Mouse (Mus musculus): ENCODE measurements around the gene Uqcc1. TPM values are rescaled to one million over a fixed set of nuclear protein-coding genes. Genes with fewer than 3 reads are reported as not detected.

Uqcc1 gene
- polyA plus RNA-seq, 2 experiments = 17.4 to 25.6 TPM

GRCm38 (mm10) chr2:155817301-155818245 is 112.5 kb downstream of the Uqcc1 start:
- ATAC-seq (ENCODE audit: insufficient read depth) (no peak), DNase-seq (ENCODE audit: low read depth in 3 of 3, low spot score in 3 of 3) (no peak)
- no peak overlapping the region for H3K4me3 ChIP-seq (ENCODE audit: insufficient read depth in 1 of 2, low read depth in 2 of 2, low read length in 2 of 2)
- TF ChIP-seq EP300 (IDR thresholded peaks at IDR 0.05; ENCODE audit: low read depth) = no peak
- TF ChIP-seq CTCF (IDR thresholded peaks at IDR 0.05; ENCODE audit: low read depth) = no peak
- H3K27me3 ChIP-seq (ENCODE audit: control insufficient read depth, insufficient read depth, low read length) = no peaks in the 10 kb centered on the region
- H3K36me3 ChIP-seq (replicated peaks; ENCODE audit: control insufficient read depth, insufficient read depth, low read depth) = peaks cover 10% of the 10 kb centered on the region
- WGBS (ENCODE audit: insufficient replicate concordance) = 64% methylated on average over 10 of the region's 10 CpGs
- H3K9ac ChIP-seq (replicated peaks) = no peak overlapping the region
- H3K4me1 ChIP-seq (replicated peaks; ENCODE audit: control insufficient read depth in 2 of 2, insufficient read depth in 2 of 2, low read length in 1 of 2) = peaks cover 6 to 8% of the 10 kb centered on the region in 2 experiments
- H3K9me3 ChIP-seq (ENCODE audit: control insufficient read depth, low read length) = no peaks in the 10 kb centered on the region
- H3K27ac ChIP-seq = no peak overlapping the region
- H3K4me2 ChIP-seq (ENCODE audit: low read depth) = peak overlapping the region; percentile 99

GRCm38 (mm10) chr2:155816179-155816578 is 113.9 kb downstream of the Uqcc1 start:
- Histone ChIP-seq H3K27me3 (ENCODE audit: control insufficient read depth, insufficient read depth, low read length) (no peaks in the 10 kb centered on the region), H3K36me3 (replicated peaks; ENCODE audit: control insufficient read depth, insufficient read depth, low read depth) (0 out of 2 replicates have a peak, but pooled peaks cover 3% of the 10 kb centered on the region), H3K4me2 (ENCODE audit: low read depth) (no peak overlapping the region), H3K27ac (no peak overlapping the region), H3K9me3 (ENCODE audit: control insufficient read depth, low read length) (no peaks in the 10 kb centered on the region), H3K4me3 (ENCODE audit: insufficient read depth in 1 of 2, low read depth in 2 of 2, low read length in 2 of 2) (no peak overlapping the region), H3K9ac (replicated peaks) (no peak overlapping the region), H3K4me1 (replicated peaks; ENCODE audit: control insufficient read depth in 2 of 2, insufficient read depth in 2 of 2, low read length in 1 of 2) (peaks cover 6 to 8% of the 10 kb centered on the region in 2 experiments)
- TF ChIP-seq CTCF (IDR thresholded peaks at IDR 0.05; ENCODE audit: low read depth) = no peak
- TF ChIP-seq EP300 (IDR thresholded peaks at IDR 0.05; ENCODE audit: low read depth) = no peak
- WGBS (ENCODE audit: insufficient replicate concordance) = 86% methylated on average over 1 of the region's 1 CpGs
- no peak for ATAC-seq (ENCODE audit: insufficient read depth)
- DNase-seq (ENCODE audit: low read depth in 3 of 3, low spot score in 3 of 3) = no peak

GRCm38 (mm10) chr2:155814829-155815228 is 115.3 kb downstream of the Uqcc1 start:
- ATAC-seq (ENCODE audit: insufficient read depth) = no peak
- no peaks in the 10 kb centered on the region for H3K9me3 ChIP-seq (ENCODE audit: control insufficient read depth, low read length)
- no peak overlapping the region for H3K27ac ChIP-seq
- no peak overlapping the region for H3K4me3 ChIP-seq (ENCODE audit: insufficient read depth in 1 of 2, low read depth in 2 of 2, low read length in 2 of 2)
- DNase-seq (ENCODE audit: low read depth in 3 of 3, low spot score in 3 of 3) = peak in 1 of 3 experiments; percentile 13
- no peaks in the 10 kb centered on the region for H3K27me3 ChIP-seq (ENCODE audit: control insufficient read depth, insufficient read depth, low read length)
- TF ChIP-seq EP300 (IDR thresholded peaks at IDR 0.05; ENCODE audit: low read depth) (no peak), CTCF (IDR thresholded peaks at IDR 0.05; ENCODE audit: low read depth) (no peak)
- whole genome bisulfite sequencing (ENCODE audit: insufficient replicate concordance) = 24% methylated on average over 5 of the region's 5 CpGs
- no peak overlapping the region for H3K9ac ChIP-seq (replicated peaks)
- H3K4me1 ChIP-seq (replicated peaks; ENCODE audit: control insufficient read depth in 2 of 2, insufficient read depth in 2 of 2, low read length in 1 of 2) = peaks cover 6 to 8% of the 10 kb centered on the region in 2 experiments
- H3K36me3 ChIP-seq (replicated peaks; ENCODE audit: control insufficient read depth, insufficient read depth, low read depth) = no peaks in the 10 kb centered on the region
- H3K4me2 ChIP-seq (ENCODE audit: low read depth) = no peak overlapping the region

- H3K36me3 ChIP-seq (replicated peaks; ENCODE audit: control insufficient read depth, insufficient read depth, low read depth) = no peaks in the 10 kb centered on the region
- no peak for DNase-seq (ENCODE audit: low read depth in 3 of 3, low spot score in 3 of 3)
- H3K27me3 ChIP-seq (ENCODE audit: control insufficient read depth, insufficient read depth, low read length) = no peaks in the 10 kb centered on the region
- no peak for ATAC-seq (ENCODE audit: insufficient read depth)
- WGBS (ENCODE audit: insufficient replicate concordance) = 59% methylated on average over 4 of the region's 4 CpGs
- H3K9me3 ChIP-seq (ENCODE audit: control insufficient read depth, low read length) = no peaks in the 10 kb centered on the region
- TF ChIP-seq CTCF (IDR thresholded peaks at IDR 0.05; ENCODE audit: low read depth) (no peak), EP300 (IDR thresholded peaks at IDR 0.05; ENCODE audit: low read depth) (no peak)
- no peak overlapping the region for H3K9ac ChIP-seq (replicated peaks)
- H3K4me2 ChIP-seq (ENCODE audit: low read depth) = no peak overlapping the region
- no peak overlapping the region for H3K27ac ChIP-seq
- no peak overlapping the region for H3K4me3 ChIP-seq (ENCODE audit: insufficient read depth in 1 of 2, low read depth in 2 of 2, low read length in 2 of 2)
- no peaks in the 10 kb centered on the region for H3K4me1 ChIP-seq (replicated peaks; ENCODE audit: control insufficient read depth in 2 of 2, insufficient read depth in 2 of 2, low read length in 1 of 2)
These were observed 117.5 kb downstream of the Uqcc1 start for GRCm38 (mm10) chr2:155812637-155813036.

- peak; percentile 42 to 60 (median 45) for DNase-seq (ENCODE audit: low read depth in 3 of 3, low spot score in 3 of 3)
- H3K9me3 ChIP-seq (ENCODE audit: control insufficient read depth, low read length) = no peaks in the 10 kb centered on the region
- no peak overlapping the region for H3K9ac ChIP-seq (replicated peaks)
- H3K4me2 ChIP-seq (ENCODE audit: low read depth) = no peak overlapping the region
- WGBS (ENCODE audit: insufficient replicate concordance) = 38% methylated on average over 16 of the region's 16 CpGs
- no peaks in the 10 kb centered on the region for H3K27me3 ChIP-seq (ENCODE audit: control insufficient read depth, insufficient read depth, low read length)
- H3K27ac ChIP-seq = no peak overlapping the region
- no peaks in the 10 kb centered on the region for H3K36me3 ChIP-seq (replicated peaks; ENCODE audit: control insufficient read depth, insufficient read depth, low read depth)
- TF ChIP-seq EP300 (IDR thresholded peaks at IDR 0.05; ENCODE audit: low read depth) (no peak), CTCF (IDR thresholded peaks at IDR 0.05; ENCODE audit: low read depth) (peak; percentile 97)
- no peak for ATAC-seq (ENCODE audit: insufficient read depth)
- H3K4me3 ChIP-seq (ENCODE audit: insufficient read depth in 1 of 2, low read depth in 2 of 2, low read length in 2 of 2) = no peak overlapping the region
- no peaks in the 10 kb centered on the region for H3K4me1 ChIP-seq (replicated peaks; ENCODE audit: control insufficient read depth in 2 of 2, insufficient read depth in 2 of 2, low read length in 1 of 2)
These were observed 118.2 kb downstream of the Uqcc1 start for GRCm38 (mm10) chr2:155811821-155812396.
